Mouse (Mus musculus) forebrain, embryonic 15.5 days (tissue): ENCODE measurements around the gene Atg4c. TPM values are rescaled to one million over a fixed set of nuclear protein-coding genes. Genes with fewer than 3 reads are reported as not detected.
A peak's percentile ranks its signal among the peaks of the same experiment; 100 is the strongest.

Source experiments
- ATAC-seq: fragments of 200-750 bp; cut with Nextera tagmentation; replicated peaks from 2 replicates; pipeline ENCODE4 v1.8.0; 2017; ENCODE audit warnings: mild to moderate bottlenecking, moderate TSS enrichment, moderate library complexity
- H3K27ac ChIP-seq: fragments of 300-500 bp; sonication (generic); replicated peaks from 2 replicates; pipeline ENCODE4 v1.5.1; 2015; ENCODE audit warnings: mild to moderate bottlenecking, inconsistent platforms
- H3K27me3 ChIP-seq: fragments of 300-500 bp; sonication (generic); 2 replicates; pipeline ENCODE4 v1.6.1; 2015; ENCODE audit warnings: inconsistent platforms
- H3K36me3 ChIP-seq: fragments of 300-500 bp; sonication (generic); 2 replicates; pipeline ENCODE4 v1.6.1; 2015; ENCODE audit warnings: mild to moderate bottlenecking, inconsistent platforms
- H3K4me1 ChIP-seq: fragments of 300-500 bp; sonication (generic); 2 replicates; pipeline ENCODE4 v1.6.1; 2015; ENCODE audit warnings: inconsistent platforms
- H3K4me2 ChIP-seq: fragments of 300-500 bp; sonication (generic); replicated peaks from 2 replicates; pipeline ENCODE4 v1.6.1; 2015; ENCODE audit warnings: mild to moderate bottlenecking, inconsistent platforms
- H3K4me3 ChIP-seq: fragments of 300-500 bp; sonication (generic); 2 replicates; pipeline ENCODE4 v1.5.1; 2015; ENCODE audit warnings: mild to moderate bottlenecking, inconsistent platforms
- H3K9ac ChIP-seq: fragments of 300-500 bp; sonication (generic); replicated peaks from 2 replicates; pipeline ENCODE4 v1.6.1; 2015; ENCODE audit warnings: mild to moderate bottlenecking, inconsistent platforms
- H3K9me3 ChIP-seq: fragments of 300-500 bp; sonication (generic); 2 replicates; pipeline ENCODE4 v1.6.1; 2016; ENCODE audit warnings: inconsistent platforms
- WGBS: fragments of 180-500 bp; shearing (Covaris S2); methylation state at CpG from one replicate; pipeline ENCODE4 v1.1.7; 2015; ENCODE audit warnings: mixed read lengths; 5-methylcytosine and 5-hydroxymethylcytosine counted together
- polyA plus RNA-seq: library from polyadenylated mRNA; unstranded; fragments of >200 nt; fragmentation: Nextera tagmentation; extraction: Ambion mirVana; gene quantifications from 2 replicates; pipeline ENCODE4 v1.2.1, GENCODE M21; 2015

Atg4c gene
- polyA plus RNA-seq, 1 experiment from 2014 or later, result 18.5 TPM

DNA sequence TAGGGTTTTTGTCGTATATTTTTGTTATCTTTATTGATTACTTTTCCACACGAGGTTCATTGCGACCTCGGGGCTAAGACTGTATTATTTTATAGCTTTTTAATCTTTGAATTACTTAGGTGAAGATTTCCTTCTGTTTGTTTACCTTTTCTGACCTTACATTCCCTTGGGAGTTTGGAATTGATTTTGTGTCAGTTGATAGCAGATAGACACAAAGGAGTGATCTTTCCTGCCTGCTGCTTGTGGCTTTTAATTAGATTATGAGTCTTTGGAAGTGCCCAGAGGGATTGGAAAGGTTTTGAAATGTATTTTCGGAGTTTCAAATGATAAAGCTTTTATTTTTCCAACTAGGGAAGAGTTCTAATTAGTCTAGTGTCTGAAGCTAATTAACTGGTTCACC lies 1.1 kb downstream of the Atg4c start:
- WGBS, result 45% methylated on average over 5 of the region's 5 CpGs
- H3K9me3 ChIP-seq, result no peaks in the 10 kb centered on the region
- peak overlapping the region; percentile 80 for H3K4me3 ChIP-seq
- H3K9ac ChIP-seq, result no peak overlapping the region
- peak overlapping the region; percentile 51 for H3K4me2 ChIP-seq
- ATAC-seq, result no peak
- H3K27me3 ChIP-seq, result no peaks in the 10 kb centered on the region
- H3K27ac ChIP-seq, result no peak overlapping the region
- peaks cover 19% of the 10 kb centered on the region for H3K4me1 ChIP-seq
- no peaks in the 10 kb centered on the region for H3K36me3 ChIP-seq

DNA sequence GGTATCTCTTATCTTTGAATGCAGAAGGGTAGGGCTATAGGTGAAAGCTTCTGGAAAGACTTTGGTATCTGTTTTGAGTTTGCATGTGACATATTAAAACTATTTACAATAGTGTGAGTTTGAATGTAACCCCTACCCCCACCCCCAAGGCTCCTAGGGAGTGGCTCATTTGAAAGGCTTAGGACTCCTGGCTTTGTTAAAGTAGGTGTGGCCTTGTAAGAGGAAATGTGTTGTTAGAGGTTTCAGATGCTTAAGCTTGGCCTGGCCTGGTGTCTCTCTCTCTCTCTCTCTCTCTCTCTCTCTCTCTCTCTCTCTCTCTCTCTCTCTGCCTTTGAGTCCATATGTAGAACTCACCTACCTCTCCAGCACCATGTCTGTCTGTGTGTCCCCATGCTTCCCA lies 5.0 kb downstream of the Atg4c start:
- H3K27me3 ChIP-seq, result no peaks in the 10 kb centered on the region
- no peak for ATAC-seq
- H3K27ac ChIP-seq, result no peak overlapping the region
- H3K9ac ChIP-seq, result no peak overlapping the region
- H3K4me1 ChIP-seq, result peaks cover 11% of the 10 kb centered on the region
- H3K36me3 ChIP-seq, result no peaks in the 10 kb centered on the region
- no peak overlapping the region for H3K4me3 ChIP-seq
- H3K4me2 ChIP-seq, result no peak overlapping the region
- no peaks in the 10 kb centered on the region for H3K9me3 ChIP-seq

DNA sequence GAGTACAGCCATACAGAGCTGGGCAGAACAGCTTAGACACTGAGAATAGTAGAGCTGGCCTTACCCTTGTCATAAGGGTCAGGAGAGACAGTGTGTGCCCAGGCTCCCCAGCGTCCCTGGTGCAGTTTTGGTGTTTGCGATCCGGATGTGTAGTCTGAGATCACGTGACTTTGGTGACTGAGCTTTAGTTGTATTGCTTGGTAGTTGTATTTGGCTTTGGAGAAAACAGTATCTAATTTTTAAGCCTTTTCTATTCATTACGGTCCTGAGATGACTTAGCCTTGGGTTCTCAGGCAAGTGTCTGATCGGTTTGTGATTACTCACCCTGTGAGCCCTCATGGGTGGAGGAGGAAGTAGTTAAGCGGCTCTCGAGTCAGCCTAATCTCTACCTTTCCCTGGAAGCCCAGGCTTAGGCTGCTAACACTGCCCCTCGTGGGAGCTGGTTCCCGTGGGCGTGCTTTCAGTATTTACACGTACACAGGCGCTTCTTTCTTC lies 6.1 kb downstream of the Atg4c start:
- Histone ChIP-seq H3K36me3 (no peaks in the 10 kb centered on the region), H3K9me3 (no peaks in the 10 kb centered on the region), H3K27ac (no peak overlapping the region), H3K4me3 (no peak overlapping the region), H3K4me1 (peaks cover 6% of the 10 kb centered on the region), H3K4me2 (no peak overlapping the region), H3K27me3 (no peaks in the 10 kb centered on the region), H3K9ac (no peak overlapping the region)
- WGBS, result 76% methylated on average over 13 of the region's 13 CpGs
- ATAC-seq, result no peak

DNA sequence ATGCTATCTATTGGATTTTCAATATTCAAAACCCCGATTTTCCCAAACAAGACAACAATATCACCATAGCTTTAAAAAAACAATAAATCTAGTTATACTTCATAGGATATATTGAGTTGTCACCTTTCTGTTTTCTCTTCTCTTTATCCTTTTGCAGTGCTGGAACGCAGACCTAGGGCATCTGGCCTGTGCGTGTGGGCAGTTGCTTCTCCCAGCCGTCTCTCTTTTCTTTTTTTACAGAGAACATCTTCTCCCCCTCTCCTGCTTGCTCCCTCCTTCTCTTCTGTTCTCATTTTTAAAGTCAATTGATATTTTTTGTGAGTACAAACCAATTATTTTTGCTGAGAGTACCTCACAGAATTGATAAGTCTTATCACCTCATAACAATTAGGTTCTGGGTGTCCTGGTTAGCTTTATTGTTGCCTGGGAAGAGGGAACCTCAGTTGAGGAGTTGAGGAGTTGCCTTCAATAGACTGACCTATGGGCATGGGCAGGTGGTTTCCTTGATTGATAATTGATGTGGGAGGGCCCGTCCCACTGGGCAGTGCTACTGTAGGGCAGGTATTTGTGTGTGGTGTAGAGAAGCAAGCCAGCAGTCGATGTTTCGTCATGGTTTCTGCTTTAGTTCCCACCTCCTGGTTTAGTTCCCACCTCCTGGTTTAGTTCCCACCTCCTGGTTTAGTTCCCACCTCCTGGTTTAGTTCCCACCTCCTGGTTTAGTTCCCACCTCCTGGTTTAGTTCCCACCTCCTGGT lies 6.8 kb downstream of the Atg4c start:
- Histone ChIP-seq H3K9ac (no peak overlapping the region), H3K27me3 (no peaks in the 10 kb centered on the region), H3K9me3 (no peaks in the 10 kb centered on the region), H3K36me3 (no peaks in the 10 kb centered on the region), H3K27ac (no peak overlapping the region), H3K4me3 (no peak overlapping the region), H3K4me1 (no peaks in the 10 kb centered on the region), H3K4me2 (no peak overlapping the region)
- WGBS, result 97% methylated on average over 7 of the region's 7 CpGs
- ATAC-seq, result no peak

DNA sequence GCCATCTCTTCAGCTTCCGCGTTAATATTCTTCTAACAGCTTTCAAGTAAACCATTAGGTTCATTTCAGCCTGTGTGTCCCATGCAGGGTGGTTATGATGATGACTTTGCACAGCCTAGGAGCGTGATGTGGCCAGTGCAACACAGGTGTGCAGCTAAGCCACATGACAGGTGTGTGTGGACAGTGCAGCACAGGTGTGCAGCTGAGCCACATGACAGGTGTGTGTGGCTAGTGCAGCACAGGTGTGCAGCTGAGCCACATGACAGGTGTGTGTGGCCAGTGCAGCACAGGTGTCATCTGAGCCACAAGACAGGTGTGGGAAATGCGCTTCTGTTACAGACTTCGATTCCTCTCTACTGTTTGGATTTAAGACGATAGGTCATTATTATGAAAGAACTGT lies 12.0 kb downstream of the Atg4c start:
- no peak for ATAC-seq

DNA sequence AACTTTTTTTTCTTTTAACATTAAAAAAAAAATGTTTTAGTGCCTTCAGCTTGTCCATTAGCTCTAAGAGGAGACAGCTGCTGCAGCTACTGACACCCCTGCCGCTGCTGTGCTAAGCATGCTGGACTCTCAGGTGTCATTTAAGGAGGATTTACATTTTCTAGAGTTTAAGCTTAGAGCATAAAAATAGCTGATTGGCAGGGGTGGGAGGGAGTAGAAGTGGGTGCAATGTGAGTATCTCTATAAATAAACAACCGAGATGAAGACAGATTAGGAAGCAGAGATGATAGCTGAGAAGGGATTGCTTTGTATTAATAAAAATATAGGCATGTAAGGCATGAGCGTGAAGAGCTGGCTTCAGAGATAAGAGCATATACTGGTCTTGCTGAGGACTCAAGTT lies 12.6 kb downstream of the Atg4c start:
- H3K9me3 ChIP-seq, result no peaks in the 10 kb centered on the region
- no peak overlapping the region for H3K4me2 ChIP-seq
- 74% methylated on average over 3 of the region's 3 CpGs for WGBS
- no peak overlapping the region for H3K9ac ChIP-seq
- no peaks in the 10 kb centered on the region for H3K36me3 ChIP-seq
- no peak overlapping the region for H3K4me3 ChIP-seq
- no peaks in the 10 kb centered on the region for H3K27me3 ChIP-seq
- ATAC-seq, result no peak
- H3K27ac ChIP-seq, result no peak overlapping the region
- H3K4me1 ChIP-seq, result no peaks in the 10 kb centered on the region

More for the DNA sequence above, 12.0 kb downstream of the Atg4c start:
- 93% methylated on average over 6 of the region's 6 CpGs for WGBS
- H3K9ac ChIP-seq, result no peak overlapping the region
- no peak overlapping the region for H3K27ac ChIP-seq
- no peaks in the 10 kb centered on the region for H3K9me3 ChIP-seq
- no peaks in the 10 kb centered on the region for H3K27me3 ChIP-seq
- H3K4me3 ChIP-seq, result no peak overlapping the region
- no peak overlapping the region for H3K4me2 ChIP-seq
- no peaks in the 10 kb centered on the region for H3K4me1 ChIP-seq
- no peaks in the 10 kb centered on the region for H3K36me3 ChIP-seq

DNA sequence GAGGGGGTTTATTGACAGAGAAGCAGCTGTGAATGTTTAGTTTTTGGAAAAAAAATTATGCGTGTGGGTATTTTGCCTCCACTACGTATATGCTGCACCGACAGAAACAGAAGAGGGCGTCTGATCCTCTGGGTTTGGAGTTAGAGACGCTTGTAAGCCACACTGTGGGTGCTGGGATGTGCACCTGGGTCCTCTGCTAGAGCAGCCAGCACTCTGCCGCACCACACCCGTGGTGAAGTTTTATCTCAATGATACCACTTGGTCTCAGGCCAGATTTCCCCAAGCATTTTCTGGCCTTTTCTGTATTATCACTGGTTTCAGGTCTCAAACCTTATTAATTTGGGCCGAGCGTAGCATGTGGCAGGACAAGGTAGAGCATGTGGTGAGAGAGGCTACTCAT lies 16.4 kb downstream of the Atg4c start:
- H3K4me1 ChIP-seq, result no peaks in the 10 kb centered on the region
- H3K9me3 ChIP-seq, result no peaks in the 10 kb centered on the region
- H3K4me3 ChIP-seq, result no peak overlapping the region
- no peak overlapping the region for H3K4me2 ChIP-seq
- H3K27ac ChIP-seq, result no peak overlapping the region
- H3K27me3 ChIP-seq, result no peaks in the 10 kb centered on the region
- ATAC-seq, result no peak
- no peak overlapping the region for H3K9ac ChIP-seq
- H3K36me3 ChIP-seq, result no peaks in the 10 kb centered on the region
- WGBS, result 92% methylated on average over 9 of the region's 9 CpGs

DNA sequence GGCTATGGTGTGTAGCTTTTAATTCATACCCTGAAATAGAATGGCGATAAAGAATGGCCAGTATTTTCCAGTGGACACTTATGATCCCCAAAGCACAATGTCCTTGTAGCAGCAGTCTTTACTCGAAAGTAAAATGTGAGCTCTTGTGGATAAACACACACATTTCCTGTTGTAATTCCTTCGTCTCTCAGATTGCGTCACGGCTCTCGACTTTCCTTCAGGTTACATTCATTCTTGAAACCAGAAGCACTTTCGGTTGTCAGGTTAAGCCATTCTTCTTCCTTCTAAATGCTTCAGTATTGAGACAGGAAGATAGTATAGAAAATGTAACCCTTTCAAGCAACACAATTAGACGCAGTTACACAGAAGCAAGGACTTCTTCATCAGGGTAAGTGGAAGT lies 17.9 kb downstream of the Atg4c start:
- no peaks in the 10 kb centered on the region for H3K9me3 ChIP-seq
- no peak overlapping the region for H3K4me2 ChIP-seq
- no peaks in the 10 kb centered on the region for H3K36me3 ChIP-seq
- no peak overlapping the region for H3K4me3 ChIP-seq
- no peak for ATAC-seq
- WGBS, result 84% methylated on average over 8 of the region's 8 CpGs
- H3K9ac ChIP-seq, result no peak overlapping the region
- no peaks in the 10 kb centered on the region for H3K27me3 ChIP-seq
- H3K27ac ChIP-seq, result no peak overlapping the region
- no peaks in the 10 kb centered on the region for H3K4me1 ChIP-seq

DNA sequence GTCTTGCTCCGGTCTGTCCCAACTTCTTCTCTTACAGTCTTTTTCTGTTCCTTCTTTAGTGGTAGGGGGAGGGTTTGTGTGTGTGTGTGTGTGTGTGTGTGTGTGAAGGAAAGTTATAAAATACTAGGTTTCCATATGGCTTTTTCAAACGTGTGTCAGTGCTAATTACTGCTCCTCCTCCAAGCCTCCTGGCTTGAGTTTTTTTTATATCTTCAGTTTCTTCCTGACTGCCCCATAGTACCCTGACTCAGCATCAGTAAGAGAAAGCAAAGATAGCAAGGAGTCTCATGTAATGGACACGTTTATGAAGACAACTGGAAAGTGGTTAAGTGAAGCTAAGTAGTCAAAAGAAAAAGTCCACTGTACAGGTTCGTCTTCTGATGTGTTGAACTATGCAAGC lies 19.4 kb downstream of the Atg4c start:
- Histone ChIP-seq H3K9me3 (no peaks in the 10 kb centered on the region), H3K4me3 (no peak overlapping the region), H3K4me1 (no peaks in the 10 kb centered on the region), H3K4me2 (no peak overlapping the region), H3K36me3 (no peaks in the 10 kb centered on the region), H3K27me3 (no peaks in the 10 kb centered on the region), H3K9ac (no peak overlapping the region), H3K27ac (no peak overlapping the region)
- no peak for ATAC-seq
- WGBS, result 81% methylated on average over 4 of the region's 4 CpGs

DNA sequence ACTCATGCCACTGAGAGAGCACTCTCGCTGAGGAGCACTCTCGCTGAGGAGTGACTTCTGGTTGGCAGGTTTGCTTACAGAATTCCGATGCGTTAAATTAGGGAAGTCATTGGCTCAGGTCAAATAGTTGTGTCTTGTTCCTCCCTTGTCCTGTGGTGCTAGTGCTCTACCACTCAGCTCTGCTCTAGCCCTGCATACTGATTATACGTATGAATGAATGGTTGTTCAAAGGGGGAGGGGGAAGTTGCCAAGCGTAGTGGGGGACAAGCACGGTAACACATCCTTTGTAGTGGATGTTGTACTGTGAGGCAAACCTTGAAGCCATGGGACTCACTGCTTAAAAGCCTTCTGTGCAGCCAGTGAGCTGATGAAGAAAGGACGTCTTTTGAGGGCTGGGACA lies 28.5 kb downstream of the Atg4c start:
- Histone ChIP-seq H3K4me1 (no peaks in the 10 kb centered on the region), H3K36me3 (peaks cover 19% of the 10 kb centered on the region), H3K4me3 (no peak overlapping the region), H3K4me2 (no peak overlapping the region), H3K27ac (no peak overlapping the region), H3K9me3 (no peaks in the 10 kb centered on the region), H3K9ac (no peak overlapping the region), H3K27me3 (no peaks in the 10 kb centered on the region)
- ATAC-seq, result no peak
- 70% methylated on average over 8 of the region's 8 CpGs for WGBS

DNA sequence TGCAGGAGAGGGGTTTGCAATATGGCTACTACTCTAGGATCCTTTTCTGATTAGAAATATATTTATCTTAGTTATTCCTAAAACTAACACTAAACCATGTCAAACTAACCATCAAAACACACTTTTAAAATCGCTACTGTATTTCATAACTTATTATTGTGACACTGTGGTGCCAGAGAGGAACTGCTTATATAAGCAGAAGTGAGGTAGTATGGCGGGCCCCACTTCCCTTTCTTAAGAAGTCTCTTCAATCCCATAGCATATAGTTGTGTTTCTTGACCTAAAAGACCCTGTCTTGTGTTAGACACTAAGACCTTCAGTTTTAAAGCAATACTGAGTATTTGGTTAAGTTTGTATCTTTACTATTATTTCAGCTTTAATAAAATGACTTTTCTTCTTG lies 31.1 kb downstream of the Atg4c start:
- Histone ChIP-seq H3K27ac (no peak overlapping the region), H3K9ac (no peak overlapping the region), H3K4me2 (no peak overlapping the region), H3K9me3 (no peaks in the 10 kb centered on the region), H3K27me3 (no peaks in the 10 kb centered on the region), H3K36me3 (peaks cover 19% of the 10 kb centered on the region), H3K4me1 (no peaks in the 10 kb centered on the region), H3K4me3 (no peak overlapping the region)
- ATAC-seq, result no peak
- 90% methylated on average over 2 of the region's 2 CpGs for WGBS

DNA sequence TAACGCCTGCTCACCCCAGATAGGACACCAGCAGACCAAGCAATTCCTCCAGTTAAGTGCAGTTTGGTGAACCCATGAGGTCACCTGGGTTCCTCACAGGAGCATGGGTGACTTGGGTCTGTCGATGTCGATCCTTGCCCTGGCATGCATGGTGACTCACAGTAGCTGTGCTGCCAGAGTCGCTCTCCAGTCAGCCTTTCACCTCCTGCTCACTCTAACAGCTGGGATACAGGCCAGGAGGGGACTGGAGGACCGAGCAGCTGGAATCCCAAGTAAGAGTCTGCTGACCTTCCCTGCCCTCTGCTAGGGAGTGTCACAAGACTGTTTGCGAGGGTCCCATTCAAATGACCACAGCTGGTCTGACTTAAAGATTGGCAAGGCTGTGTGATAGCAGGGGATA lies 33.5 kb downstream of the Atg4c start:
- 86% methylated on average over 6 of the region's 6 CpGs for WGBS
- Histone ChIP-seq H3K4me3 (no peak overlapping the region), H3K4me2 (no peak overlapping the region), H3K9ac (no peak overlapping the region), H3K27ac (no peak overlapping the region), H3K27me3 (no peaks in the 10 kb centered on the region), H3K4me1 (no peaks in the 10 kb centered on the region), H3K36me3 (peaks cover 14% of the 10 kb centered on the region), H3K9me3 (no peaks in the 10 kb centered on the region)
- ATAC-seq, result no peak

DNA sequence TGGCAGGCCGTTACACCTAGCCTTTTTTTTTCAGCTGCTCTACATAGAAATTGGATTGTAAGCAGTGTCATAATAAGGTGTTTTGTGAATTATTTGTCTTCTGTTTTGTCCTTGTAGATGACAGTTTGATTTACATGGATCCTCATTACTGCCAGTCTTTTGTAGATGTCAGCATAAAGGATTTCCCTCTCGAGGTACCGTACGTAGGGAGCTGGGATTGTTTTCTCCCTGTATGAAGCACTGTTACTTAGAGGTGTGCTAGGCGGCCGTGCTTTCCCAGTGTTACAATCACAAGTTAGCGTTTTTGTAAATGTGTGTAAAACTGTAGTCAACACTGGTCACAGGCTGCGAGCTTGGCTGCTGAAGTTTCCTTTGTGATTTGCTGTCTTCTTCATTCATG lies 35.6 kb downstream of the Atg4c start:
- Histone ChIP-seq H3K27me3 (no peaks in the 10 kb centered on the region), H3K4me3 (no peak overlapping the region)
- 61% methylated on average over 8 of the region's 8 CpGs for WGBS

More for the DNA sequence above, 35.6 kb downstream of the Atg4c start:
- peak; percentile 51; the same call in 1 of the 2 replicates for ATAC-seq
- H3K4me1 ChIP-seq, result no peaks in the 10 kb centered on the region
- H3K9me3 ChIP-seq, result no peaks in the 10 kb centered on the region
- no peak overlapping the region for H3K9ac ChIP-seq
- H3K27ac ChIP-seq, result no peak overlapping the region
- peaks cover 14% of the 10 kb centered on the region for H3K36me3 ChIP-seq
- H3K4me2 ChIP-seq, result no peak overlapping the region
